Mouse (Mus musculus) C2C12 (cell line): Measurements from ENCODE around the gene Dus1l.
"Not testable (repeated sequence)": the region's sequence is repeated elsewhere in the genome, so short reads cannot be mapped to it uniquely, and the experiment has no call there.

Source experiments
- CTCF ChIP-seq: IDR thresholded peaks from one replicate; pipeline ENCODE4 v1.5.1; 2011; ENCODE audit not compliant: control insufficient read depth, insufficient read depth, insufficient read length
- USF1 ChIP-seq: IDR thresholded peaks from one replicate; pipeline ENCODE4 v1.6.1; 2011; ENCODE audit warnings: low read depth, mild to moderate bottlenecking, control low read depth, moderate library complexity

DNA sequence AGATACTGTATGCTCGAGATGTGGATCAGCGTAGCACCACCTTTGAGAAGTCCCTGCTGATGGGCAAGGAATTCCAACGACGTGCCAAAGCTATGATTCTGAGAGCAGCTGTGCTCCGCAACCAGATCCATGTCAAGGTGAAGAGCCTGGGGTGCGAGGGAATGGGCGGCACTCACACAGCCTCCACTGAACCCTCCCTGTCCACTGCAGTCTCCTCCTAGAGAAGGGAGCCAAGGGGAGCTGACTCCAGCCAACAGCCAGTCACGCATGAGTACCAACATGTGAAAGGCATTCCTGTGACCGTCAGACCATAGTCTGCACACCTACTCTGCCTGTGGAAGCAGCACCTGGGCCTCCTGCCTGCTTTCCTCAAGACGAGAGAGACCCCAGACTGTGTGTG, 7.7 kb downstream of the Dus1l start:
- TF ChIP-seq CTCF, USF1: not testable (repeated sequence)
